Mouse (Mus musculus): ENCODE data around the gene Procr. TPM values are rescaled to one million over a fixed set of nuclear protein-coding genes. Genes with fewer than 3 reads are reported as not detected.
A peak's percentile ranks its signal among the peaks of the same experiment; 100 is the strongest.

The Procr gene
- polyA plus RNA-seq, 1 experiment from 2014 or later = 2.3 TPM

DNA sequence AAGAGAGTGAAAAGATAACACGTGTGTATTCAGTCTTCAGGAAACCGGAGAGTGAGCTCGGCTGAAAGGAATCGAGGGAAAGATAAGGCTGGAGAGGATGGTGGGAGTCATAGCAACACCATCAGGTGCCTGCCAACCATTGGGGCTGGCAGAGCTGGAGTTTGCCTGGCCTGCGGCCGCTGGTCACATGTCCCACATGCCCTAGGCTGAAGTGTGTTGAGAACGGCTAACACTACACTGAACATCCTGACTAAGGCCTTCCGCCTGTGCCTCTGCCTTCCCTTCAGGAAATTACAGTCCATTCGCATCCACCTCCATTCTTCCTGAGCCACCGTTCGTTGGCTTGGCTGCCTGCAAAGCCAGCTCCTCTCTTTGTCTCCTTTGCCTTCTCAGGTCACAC, 8.7 kb upstream of the Procr start:
- DNase-seq (no peak), ATAC-seq (ENCODE audit: low FRiP score, low TSS enrichment) (no peak)
- no peaks in the 10 kb centered on the region for H3K9me3 ChIP-seq (ENCODE audit: control insufficient read depth, low read length)
- H3K36me3 ChIP-seq (ENCODE audit: control insufficient read depth, insufficient read depth, low read length) = no peaks in the 10 kb centered on the region
- H3K27me3 ChIP-seq (ENCODE audit: control insufficient read depth, insufficient read depth, low read length) = no peaks in the 10 kb centered on the region
- H3K4me1 ChIP-seq (ENCODE audit: control insufficient read depth, insufficient read depth, low read length) = no peaks in the 10 kb centered on the region
- no peak overlapping the region for H3K4me3 ChIP-seq (replicated peaks; ENCODE audit: low read depth, low read length)
- H3K27ac ChIP-seq (replicated peaks; ENCODE audit: low read depth, low read length) = no peak overlapping the region
- no peak overlapping the region for H3K4me2 ChIP-seq (ENCODE audit: low read length)
- WGBS = 88% methylated on average over 11 of the region's 11 CpGs
- H3K9ac ChIP-seq (replicated peaks; ENCODE audit: low read length) = no peak overlapping the region

DNA sequence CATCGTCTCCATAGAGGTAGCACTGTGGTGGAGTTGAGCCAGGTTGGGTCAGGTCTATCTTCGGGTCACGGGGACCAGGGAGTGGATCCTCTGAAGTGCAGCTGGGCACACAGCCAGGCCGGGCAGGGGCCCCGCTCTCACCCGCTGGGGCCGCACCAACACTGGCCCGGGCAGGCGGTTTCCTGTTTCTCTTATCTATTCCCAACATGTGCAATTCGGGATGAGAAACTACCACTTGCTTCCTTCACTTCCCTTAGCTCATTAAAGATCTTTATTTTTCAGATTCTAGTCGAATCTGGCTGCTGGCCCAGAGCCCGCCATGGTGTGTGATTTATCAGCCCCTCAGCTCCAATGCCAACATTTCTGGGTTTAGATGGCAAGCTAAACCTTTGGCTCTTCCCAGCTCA, 8.0 kb upstream of the Procr start:
- no peak overlapping the region for H3K9ac ChIP-seq (replicated peaks; ENCODE audit: low read length)
- no peaks in the 10 kb centered on the region for H3K36me3 ChIP-seq (ENCODE audit: control insufficient read depth, insufficient read depth, low read length)
- no peak overlapping the region for H3K27ac ChIP-seq (replicated peaks; ENCODE audit: low read depth, low read length)
- no peak overlapping the region for H3K4me2 ChIP-seq (ENCODE audit: low read length)
- H3K4me3 ChIP-seq (replicated peaks; ENCODE audit: low read depth, low read length) = no peak overlapping the region
- H3K9me3 ChIP-seq (ENCODE audit: control insufficient read depth, low read length) = no peaks in the 10 kb centered on the region
- no peaks in the 10 kb centered on the region for H3K27me3 ChIP-seq (ENCODE audit: control insufficient read depth, insufficient read depth, low read length)
- 89% methylated on average over 12 of the region's 12 CpGs for WGBS
- no peak for ATAC-seq (ENCODE audit: low FRiP score, low TSS enrichment)
- no peak for DNase-seq
- no peaks in the 10 kb centered on the region for H3K4me1 ChIP-seq (ENCODE audit: control insufficient read depth, insufficient read depth, low read length)

DNA sequence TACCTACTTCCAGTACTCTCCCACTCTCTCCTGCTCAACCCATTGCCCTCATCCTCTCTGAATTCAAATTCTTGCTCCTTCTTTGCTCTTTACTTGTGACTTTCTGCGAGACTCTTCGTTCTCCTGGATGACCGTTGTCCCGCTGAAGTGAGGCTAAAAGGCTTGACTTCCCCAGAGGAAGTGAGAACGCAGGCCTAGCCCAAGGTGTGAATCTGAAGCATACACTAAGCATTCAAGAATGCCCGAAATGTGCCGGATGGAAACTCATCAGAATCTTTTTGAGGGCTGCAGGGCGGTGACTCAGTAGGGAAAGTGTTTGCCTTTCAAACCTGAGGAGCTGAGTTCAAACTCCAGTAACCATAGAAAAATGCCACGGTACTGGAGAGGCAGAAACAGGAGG, 7.6 kb upstream of the Procr start:
- Histone ChIP-seq H3K27ac (replicated peaks; ENCODE audit: low read depth, low read length) (no peak overlapping the region), H3K4me2 (ENCODE audit: low read length) (no peak overlapping the region), H3K36me3 (ENCODE audit: control insufficient read depth, insufficient read depth, low read length) (no peaks in the 10 kb centered on the region), H3K9ac (replicated peaks; ENCODE audit: low read length) (no peak overlapping the region), H3K27me3 (ENCODE audit: control insufficient read depth, insufficient read depth, low read length) (no peaks in the 10 kb centered on the region), H3K4me3 (replicated peaks; ENCODE audit: low read depth, low read length) (no peak overlapping the region), H3K4me1 (ENCODE audit: control insufficient read depth, insufficient read depth, low read length) (no peaks in the 10 kb centered on the region), H3K9me3 (ENCODE audit: control insufficient read depth, low read length) (no peaks in the 10 kb centered on the region)
- ATAC-seq (ENCODE audit: low FRiP score, low TSS enrichment) = no peak
- WGBS = 93% methylated on average over 9 of the region's 9 CpGs
- DNase-seq = no peak

DNA sequence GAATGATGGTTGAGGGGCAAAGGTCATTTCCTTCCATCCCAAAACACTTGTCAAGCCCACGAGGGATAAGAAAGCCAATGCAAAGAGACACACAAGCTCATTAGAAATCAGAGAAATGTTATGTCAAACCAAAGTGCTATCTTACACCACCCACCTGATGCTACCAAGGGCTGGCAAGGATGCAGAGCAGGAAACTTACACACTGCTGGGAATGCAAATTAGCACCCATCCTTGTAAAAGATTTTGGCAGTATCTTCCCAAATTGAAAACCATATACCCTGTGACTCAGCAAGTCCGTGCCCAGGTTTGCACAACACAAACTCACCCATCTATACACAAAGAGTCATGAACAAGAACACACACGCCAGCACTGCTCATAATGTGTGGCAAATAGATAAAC, 5.4 kb upstream of the Procr start:
- Histone ChIP-seq H3K27ac (replicated peaks; ENCODE audit: low read depth, low read length) (no peak overlapping the region), H3K9me3 (ENCODE audit: control insufficient read depth, low read length) (no peaks in the 10 kb centered on the region), H3K4me3 (replicated peaks; ENCODE audit: low read depth, low read length) (no peak overlapping the region), H3K27me3 (ENCODE audit: control insufficient read depth, insufficient read depth, low read length) (no peaks in the 10 kb centered on the region), H3K9ac (replicated peaks; ENCODE audit: low read length) (no peak overlapping the region), H3K4me2 (ENCODE audit: low read length) (no peak overlapping the region), H3K36me3 (ENCODE audit: control insufficient read depth, insufficient read depth, low read length) (no peaks in the 10 kb centered on the region), H3K4me1 (ENCODE audit: control insufficient read depth, insufficient read depth, low read length) (no peaks in the 10 kb centered on the region)
- DNase-seq = no peak
- WGBS = 72% methylated on average over 3 of the region's 3 CpGs
- ATAC-seq (ENCODE audit: low FRiP score, low TSS enrichment) = no peak

DNA sequence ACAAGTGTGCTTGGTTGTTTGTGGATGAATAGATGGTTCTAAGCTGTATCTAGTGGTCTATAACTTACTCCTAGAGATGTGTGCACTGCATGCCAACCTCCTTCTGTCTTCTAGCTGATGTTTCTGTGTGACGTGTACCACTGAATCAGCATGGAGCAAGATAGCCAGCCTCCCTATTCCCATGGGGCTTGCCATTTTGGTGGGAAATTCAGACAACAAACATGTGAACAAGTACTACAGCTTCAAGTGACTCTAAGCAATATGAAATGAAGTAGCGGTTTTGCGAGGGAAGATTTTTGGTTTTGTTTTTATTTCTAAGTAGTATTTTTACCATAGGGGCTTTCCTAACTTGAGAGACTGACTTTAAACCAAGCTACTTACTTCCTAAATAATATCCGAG, 1.5 kb upstream of the Procr start:
- 89% methylated on average over 4 of the region's 4 CpGs for WGBS
- H3K27ac ChIP-seq (replicated peaks; ENCODE audit: low read depth, low read length) = no peak overlapping the region
- no peak overlapping the region for H3K9ac ChIP-seq (replicated peaks; ENCODE audit: low read length)
- no peak overlapping the region for H3K4me3 ChIP-seq (replicated peaks; ENCODE audit: low read depth, low read length)
- DNase-seq = no peak
- no peaks in the 10 kb centered on the region for H3K36me3 ChIP-seq (ENCODE audit: control insufficient read depth, insufficient read depth, low read length)
- 0 out of 2 replicates have a peak, but pooled peaks cover 3% of the 10 kb centered on the region for H3K27me3 ChIP-seq (ENCODE audit: control insufficient read depth, insufficient read depth, low read length)
- no peaks in the 10 kb centered on the region for H3K9me3 ChIP-seq (ENCODE audit: control insufficient read depth, low read length)
- ATAC-seq (ENCODE audit: low FRiP score, low TSS enrichment) = no peak
- no peak overlapping the region for H3K4me2 ChIP-seq (ENCODE audit: low read length)
- H3K4me1 ChIP-seq (ENCODE audit: control insufficient read depth, insufficient read depth, low read length) = no peaks in the 10 kb centered on the region

DNA sequence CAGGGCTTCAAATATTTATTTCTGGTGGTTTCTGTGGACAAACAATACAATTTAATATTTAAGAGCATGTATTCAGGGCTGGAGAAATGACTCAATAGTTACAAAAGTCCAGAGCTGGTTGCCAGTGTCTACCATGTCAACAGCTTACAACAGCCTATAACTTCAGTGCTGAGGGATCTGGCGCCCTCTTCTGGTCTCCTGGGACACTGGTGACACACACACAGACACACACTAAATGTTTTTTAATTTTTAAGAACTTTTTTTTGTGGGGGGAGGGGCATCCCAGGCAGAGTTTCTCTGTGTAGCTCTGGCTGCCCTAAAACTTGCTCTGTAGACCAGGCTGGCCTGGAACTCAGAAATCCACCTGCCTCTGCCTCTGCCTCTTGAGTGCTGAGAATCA, 4.8 kb downstream of the Procr start:
- no peak for ATAC-seq (ENCODE audit: low FRiP score, low TSS enrichment)
- Histone ChIP-seq H3K27ac (replicated peaks; ENCODE audit: low read depth, low read length) (no peak overlapping the region), H3K27me3 (ENCODE audit: control insufficient read depth, insufficient read depth, low read length) (0 out of 2 replicates have a peak, but pooled peaks cover 3% of the 10 kb centered on the region), H3K9ac (replicated peaks; ENCODE audit: low read length) (no peak overlapping the region), H3K4me3 (replicated peaks; ENCODE audit: low read depth, low read length) (no peak overlapping the region), H3K36me3 (ENCODE audit: control insufficient read depth, insufficient read depth, low read length) (no peaks in the 10 kb centered on the region), H3K4me1 (ENCODE audit: control insufficient read depth, insufficient read depth, low read length) (no peaks in the 10 kb centered on the region), H3K4me2 (ENCODE audit: low read length) (no peak overlapping the region), H3K9me3 (ENCODE audit: control insufficient read depth, low read length) (no peaks in the 10 kb centered on the region)
- peak; percentile 39 for DNase-seq
- 6% methylated on average over 1 of the region's 1 CpGs for WGBS

DNA sequence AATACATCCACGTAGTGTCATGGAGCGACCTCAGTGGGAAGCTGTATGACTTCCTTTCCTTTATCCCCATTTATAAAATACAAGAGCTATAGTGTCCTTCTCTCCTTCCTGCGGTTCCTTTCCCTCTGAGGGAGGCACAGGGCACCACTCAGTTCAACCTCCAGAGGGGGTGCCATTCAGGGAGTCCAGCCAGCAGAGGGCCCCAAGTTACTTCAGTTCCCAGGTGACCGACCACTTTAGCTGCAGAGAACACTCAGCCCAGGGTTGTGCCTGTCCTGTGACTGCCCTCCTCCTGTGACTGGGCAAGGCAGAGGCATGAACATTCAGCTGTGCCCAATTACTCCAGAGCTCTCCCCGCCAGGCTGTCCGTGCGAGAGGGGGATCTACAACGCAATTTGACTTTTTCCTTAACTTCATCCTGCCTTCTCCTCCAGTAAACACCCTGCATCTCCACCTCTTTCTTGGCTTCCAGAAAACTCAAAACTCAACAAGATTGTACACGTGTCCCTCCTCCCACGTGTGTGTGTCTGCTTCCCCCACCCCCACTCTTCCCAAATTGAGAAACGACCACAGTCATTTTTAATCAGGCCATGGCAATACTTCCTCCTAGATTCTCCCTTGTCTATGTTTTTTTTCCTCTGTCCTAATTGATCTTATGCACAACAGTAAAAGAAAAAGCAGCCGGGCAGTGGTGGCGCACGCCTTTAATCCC, 6.1 kb downstream of the Procr start:
- no peaks in the 10 kb centered on the region for H3K9me3 ChIP-seq (ENCODE audit: control insufficient read depth, low read length)
- 73% methylated on average over 14 of the region's 14 CpGs for WGBS
- H3K36me3 ChIP-seq (ENCODE audit: control insufficient read depth, insufficient read depth, low read length) = no peaks in the 10 kb centered on the region
- H3K9ac ChIP-seq (replicated peaks; ENCODE audit: low read length) = no peak overlapping the region
- no peak overlapping the region for H3K27ac ChIP-seq (replicated peaks; ENCODE audit: low read depth, low read length)
- no peak overlapping the region for H3K4me2 ChIP-seq (ENCODE audit: low read length)
- H3K4me3 ChIP-seq (replicated peaks; ENCODE audit: low read depth, low read length) = no peak overlapping the region
- ATAC-seq (ENCODE audit: low FRiP score, low TSS enrichment) (no peak), DNase-seq (no peak)
- no peaks in the 10 kb centered on the region for H3K27me3 ChIP-seq (ENCODE audit: control insufficient read depth, insufficient read depth, low read length)
- no peaks in the 10 kb centered on the region for H3K4me1 ChIP-seq (ENCODE audit: control insufficient read depth, insufficient read depth, low read length)

DNA sequence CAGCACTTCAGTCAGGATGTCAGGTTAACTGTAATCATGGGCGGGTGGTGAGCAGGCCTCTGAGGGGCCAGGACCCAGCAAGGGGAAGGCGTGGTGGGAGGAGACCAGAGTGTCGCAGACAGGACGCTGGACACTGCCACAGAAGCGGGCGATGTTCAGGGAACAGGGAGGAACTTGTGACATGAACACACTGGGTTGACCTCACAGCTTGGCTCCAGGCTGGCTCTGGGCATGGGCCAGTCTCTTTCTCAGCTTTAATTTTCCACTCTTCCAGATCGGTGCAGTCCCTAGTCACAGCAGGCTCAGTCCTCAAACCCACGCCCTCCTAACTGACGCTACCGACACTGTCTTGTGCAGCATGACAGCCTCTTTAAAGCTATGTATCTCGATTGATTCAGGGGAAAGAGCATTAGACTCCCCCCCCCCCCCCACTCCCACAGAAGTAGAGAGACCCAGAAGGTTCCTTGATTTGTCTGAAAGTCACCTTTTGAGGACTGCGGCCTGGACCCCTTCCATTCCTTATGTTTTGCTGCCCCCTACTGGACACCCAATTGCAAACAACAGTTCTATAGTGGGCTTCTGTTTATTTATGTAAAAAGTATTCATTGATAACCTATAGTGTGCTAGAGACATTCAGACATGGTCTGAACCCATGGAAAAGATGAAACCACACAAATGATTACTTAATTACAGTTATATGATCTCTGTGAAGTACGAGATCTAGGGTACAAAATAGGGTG, 13.9 kb downstream of the Procr start:
- 55% methylated on average over 13 of the region's 13 CpGs for WGBS
- Histone ChIP-seq H3K4me2 (ENCODE audit: low read length) (no peak overlapping the region), H3K9me3 (ENCODE audit: control insufficient read depth, low read length) (no peaks in the 10 kb centered on the region), H3K9ac (replicated peaks; ENCODE audit: low read length) (no peak overlapping the region), H3K27me3 (ENCODE audit: control insufficient read depth, insufficient read depth, low read length) (no peaks in the 10 kb centered on the region), H3K4me1 (ENCODE audit: control insufficient read depth, insufficient read depth, low read length) (no peaks in the 10 kb centered on the region), H3K4me3 (replicated peaks; ENCODE audit: low read depth, low read length) (no peak overlapping the region), H3K27ac (replicated peaks; ENCODE audit: low read depth, low read length) (no peak overlapping the region), H3K36me3 (ENCODE audit: control insufficient read depth, insufficient read depth, low read length) (no peaks in the 10 kb centered on the region)
- ATAC-seq (ENCODE audit: low FRiP score, low TSS enrichment) (peak; percentile 43; the same call in 1 of the 2 replicates), DNase-seq (peak; percentile 92)

DNA sequence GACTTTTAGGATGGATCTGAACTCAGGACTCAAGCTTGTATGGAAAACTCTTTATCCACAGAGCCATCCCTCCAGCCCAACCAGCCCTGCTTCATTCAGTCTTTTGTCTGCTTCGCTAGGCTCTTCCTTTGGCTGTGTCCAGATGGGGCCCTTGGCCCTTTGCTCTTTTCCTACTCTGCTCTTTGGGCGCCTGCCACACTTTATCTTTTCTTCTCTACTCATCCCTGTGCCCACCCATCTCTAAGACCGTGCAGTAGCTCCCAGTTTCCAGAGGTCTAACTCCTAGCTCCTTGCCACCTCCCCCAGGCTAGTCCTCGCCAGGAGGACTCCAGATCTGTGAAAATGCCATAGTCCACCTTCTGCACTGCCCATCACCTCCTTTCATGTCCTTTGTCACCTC, 22.7 kb downstream of the Procr start:
- Histone ChIP-seq H3K9ac (replicated peaks; ENCODE audit: low read length) (no peak overlapping the region), H3K36me3 (ENCODE audit: control insufficient read depth, insufficient read depth, low read length) (no peaks in the 10 kb centered on the region), H3K4me2 (ENCODE audit: low read length) (no peak overlapping the region), H3K4me1 (ENCODE audit: control insufficient read depth, insufficient read depth, low read length) (peaks cover 24% of the 10 kb centered on the region), H3K27ac (replicated peaks; ENCODE audit: low read depth, low read length) (no peak overlapping the region), H3K4me3 (replicated peaks; ENCODE audit: low read depth, low read length) (no peak overlapping the region), H3K9me3 (ENCODE audit: control insufficient read depth, low read length) (no peaks in the 10 kb centered on the region), H3K27me3 (ENCODE audit: control insufficient read depth, insufficient read depth, low read length) (0 out of 2 replicates have a peak, but pooled peaks cover 2% of the 10 kb centered on the region)
- no peak for DNase-seq
- no peak for ATAC-seq (ENCODE audit: low FRiP score, low TSS enrichment)
- WGBS = 66% methylated on average over 4 of the region's 4 CpGs
